Mouse (Mus musculus) gastrocnemius, postnatal 10 days (tissue): ENCODE data around the gene Plekhm3. TPM values are rescaled to one million over a fixed set of nuclear protein-coding genes. Genes with fewer than 3 reads are reported as not detected.

ENCODE experiments used
- DNase-seq: peaks from one replicate; pipeline ENCODE4 v3.0.0; 2021; ENCODE audit warnings: mixed read lengths
- total RNA-seq, 2 experiments: library from RNA; stranded (reverse); gene quantifications; 2 replicates each; pipeline ENCODE4 v1.2.3; 2021

Plekhm3 gene
- total RNA-seq, 2 experiments from 2014 or later = 5.7 to 6.9 TPM

DNA sequence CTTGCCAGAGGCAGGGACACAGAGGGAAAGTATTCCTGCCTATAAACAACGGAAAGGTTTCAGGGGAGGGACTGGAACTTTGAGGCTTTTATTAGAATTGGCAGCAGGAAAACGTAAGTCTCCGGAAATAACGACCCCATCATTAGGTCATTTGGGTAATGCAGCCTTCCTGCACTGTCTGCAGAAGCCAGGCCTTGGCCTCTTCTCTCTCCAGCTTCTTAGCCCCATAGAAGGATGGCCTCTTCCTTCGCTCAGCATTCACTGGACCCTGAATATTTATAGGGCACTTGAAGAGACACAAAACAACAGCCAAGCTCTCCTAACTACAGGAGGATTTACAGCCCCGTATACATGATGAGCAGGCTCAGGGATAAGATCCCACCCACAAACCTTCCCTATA lies 186.5 kb downstream of the Plekhm3 start:
- DNase-seq = no peak

DNA sequence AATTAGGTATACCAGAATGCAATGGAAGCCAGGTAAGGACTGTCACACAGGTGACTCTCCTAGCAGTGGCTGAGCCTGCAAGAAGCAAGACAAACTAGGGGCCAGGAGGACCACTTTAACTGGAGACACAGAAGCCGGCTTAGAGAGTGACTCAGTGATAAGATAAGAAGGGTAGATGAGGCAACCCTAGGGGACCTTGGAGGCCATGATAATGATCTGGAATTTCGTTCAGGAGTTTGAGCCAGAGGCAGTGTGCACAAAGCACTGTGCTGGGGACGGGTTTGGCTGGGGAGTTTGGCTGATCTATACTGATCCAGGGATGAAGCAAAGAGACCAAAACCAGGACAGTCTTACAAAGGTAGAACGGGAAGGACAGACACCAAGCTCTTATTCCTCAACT lies 195.0 kb downstream of the Plekhm3 start:
- no peak for DNase-seq

DNA sequence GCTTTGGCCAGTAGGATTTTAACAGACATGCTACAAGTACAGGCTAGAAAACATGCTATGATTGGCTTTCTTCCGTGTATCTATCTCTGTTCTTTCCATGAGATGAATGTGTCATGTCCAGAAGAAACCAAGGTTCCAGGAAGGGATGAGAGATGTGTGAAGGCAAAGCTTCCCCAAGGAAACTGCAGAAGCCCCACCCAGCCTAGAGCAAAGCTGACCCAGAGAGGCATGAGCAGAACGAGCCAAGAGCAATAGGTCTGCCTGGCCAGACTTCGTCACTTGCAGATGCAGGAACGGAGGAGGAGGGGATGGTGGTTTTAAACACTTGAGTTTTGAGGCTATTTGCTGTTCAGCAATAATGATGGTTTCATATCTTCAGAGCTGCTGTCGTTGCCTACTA lies 198.9 kb downstream of the Plekhm3 start:
- DNase-seq = no peak

DNA sequence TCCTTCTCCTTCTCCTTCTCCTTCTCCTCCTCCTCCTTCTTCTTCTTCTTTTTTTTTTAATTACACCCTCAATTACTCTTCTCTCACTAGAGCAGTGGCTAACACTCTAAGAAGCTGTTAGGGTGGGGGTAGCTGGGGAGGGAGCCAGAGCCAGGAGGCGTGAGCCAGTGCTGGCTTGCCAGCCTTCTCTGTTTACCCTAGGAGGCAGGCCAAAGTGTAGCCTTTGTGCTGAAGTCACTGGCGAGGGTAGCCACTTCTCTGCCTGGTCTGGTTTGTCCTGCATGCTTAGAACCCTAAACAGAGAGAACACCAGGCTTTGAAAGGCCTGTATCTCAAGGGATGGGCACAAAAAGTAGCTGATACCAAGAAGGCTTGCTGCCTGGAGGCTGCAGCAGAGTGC lies 199.4 kb downstream of the Plekhm3 start:
- peak; percentile 15 for DNase-seq

DNA sequence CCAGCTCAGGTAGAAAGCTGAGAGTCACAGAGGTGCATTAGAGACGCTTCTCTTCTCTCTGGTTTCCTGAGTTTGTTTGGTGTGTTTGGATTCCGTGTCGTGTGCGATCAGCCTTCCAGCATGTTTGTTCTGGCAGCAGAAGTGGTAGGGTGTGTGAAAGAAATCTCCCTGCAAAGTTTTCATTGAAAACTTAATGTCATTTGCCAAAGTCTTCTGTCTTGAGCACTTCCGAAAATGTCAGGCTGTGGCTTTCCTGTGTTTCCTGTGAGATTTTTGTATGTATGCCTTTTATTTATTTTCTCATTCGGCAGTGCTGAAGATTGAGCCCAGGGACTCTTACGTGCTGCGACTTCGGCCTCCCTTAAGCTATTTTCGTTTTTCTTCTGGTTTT lies 200.0 kb downstream of the Plekhm3 start:
- DNase-seq = no peak

DNA sequence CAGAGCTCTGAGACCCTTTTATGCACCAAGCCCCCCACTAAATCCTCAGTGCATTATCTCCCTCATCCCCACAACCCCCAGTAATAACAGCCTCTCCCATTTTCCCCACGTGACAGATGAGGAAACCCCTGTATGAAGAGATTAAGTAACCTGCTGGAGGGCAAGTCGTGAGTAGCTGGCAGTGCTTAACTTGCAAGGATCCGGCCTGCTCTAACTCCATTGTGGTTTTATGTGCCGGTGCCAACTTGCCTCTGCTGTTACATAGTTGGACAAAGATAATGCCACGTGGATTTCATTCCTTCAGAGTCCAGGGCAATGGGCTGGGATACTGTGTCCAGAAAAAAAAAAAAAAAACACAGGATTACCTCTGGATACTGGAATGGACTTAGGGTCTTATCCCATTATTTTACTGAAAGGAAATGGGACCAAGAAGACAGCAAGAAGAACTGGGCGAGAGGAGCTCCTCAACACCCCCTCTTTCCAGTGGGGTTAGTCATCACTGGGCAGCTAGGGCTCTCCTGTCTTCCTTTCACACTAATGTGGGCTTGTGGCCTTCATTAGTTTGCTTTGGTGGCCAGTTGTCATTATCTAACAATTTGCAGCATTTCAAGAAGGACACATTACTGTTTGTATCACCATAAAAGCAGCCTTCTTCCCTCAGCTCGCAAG lies 200.5 kb downstream of the Plekhm3 start:
- DNase-seq = no peak

DNA sequence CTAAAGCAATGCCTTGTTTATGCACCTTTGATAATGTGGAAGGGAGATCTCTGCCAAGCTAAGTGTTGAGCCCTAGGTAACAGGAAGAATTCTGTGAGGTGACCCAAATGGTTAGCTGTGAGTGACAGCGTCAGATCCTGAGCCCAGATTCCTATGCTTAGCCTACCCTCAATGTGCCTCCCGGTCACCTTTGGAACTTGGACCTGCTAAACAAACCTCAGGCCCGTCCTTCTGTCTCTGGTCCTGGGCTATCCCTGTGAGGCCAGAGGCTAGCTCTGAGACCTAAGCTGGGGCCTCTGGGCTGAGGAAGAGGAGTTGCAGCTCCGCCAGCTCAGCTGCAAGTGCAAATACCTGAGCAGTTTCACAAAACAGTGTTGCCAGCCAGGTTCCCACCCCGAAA lies 202.0 kb downstream of the Plekhm3 start:
- DNase-seq = no peak

DNA sequence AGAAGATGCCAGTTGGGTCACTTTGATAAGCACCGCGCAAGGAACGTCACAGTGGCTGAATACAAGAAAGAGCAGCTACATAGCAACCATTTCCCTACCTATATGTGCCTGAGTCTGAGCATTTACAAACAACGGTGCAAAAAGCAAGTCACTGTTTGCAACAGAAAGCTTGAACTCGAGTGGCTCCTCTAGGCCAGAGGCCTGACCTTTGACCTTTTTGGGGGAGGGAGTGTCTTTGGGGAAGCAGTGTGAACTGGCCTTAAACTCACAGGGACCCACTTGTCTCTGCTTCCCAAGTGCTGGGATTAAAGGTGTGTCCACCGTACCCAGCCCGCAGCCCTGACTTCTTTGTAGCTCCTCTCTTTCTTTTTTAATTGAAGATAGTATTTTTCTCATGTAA lies 203.0 kb downstream of the Plekhm3 start:
- DNase-seq = no peak

DNA sequence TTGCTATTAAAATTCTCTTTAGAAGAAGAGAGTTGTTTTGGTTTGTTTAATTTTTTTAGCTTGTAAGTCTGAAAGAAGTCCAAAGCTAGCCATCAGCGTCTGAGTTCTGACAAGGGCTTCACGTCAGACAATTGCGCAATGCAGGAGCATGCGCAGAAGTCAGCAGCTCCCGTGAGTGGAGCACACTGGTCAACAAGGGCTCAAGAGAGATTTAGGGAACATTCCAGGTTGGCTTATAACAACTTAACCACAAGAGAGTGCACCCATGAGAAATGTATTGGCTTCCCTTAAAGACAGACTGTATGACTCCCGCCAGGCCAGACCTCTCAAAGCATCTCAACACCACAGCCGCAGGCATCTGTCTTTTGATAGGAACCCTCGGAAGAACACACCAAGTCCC lies 203.5 kb downstream of the Plekhm3 start:
- DNase-seq = no peak

DNA sequence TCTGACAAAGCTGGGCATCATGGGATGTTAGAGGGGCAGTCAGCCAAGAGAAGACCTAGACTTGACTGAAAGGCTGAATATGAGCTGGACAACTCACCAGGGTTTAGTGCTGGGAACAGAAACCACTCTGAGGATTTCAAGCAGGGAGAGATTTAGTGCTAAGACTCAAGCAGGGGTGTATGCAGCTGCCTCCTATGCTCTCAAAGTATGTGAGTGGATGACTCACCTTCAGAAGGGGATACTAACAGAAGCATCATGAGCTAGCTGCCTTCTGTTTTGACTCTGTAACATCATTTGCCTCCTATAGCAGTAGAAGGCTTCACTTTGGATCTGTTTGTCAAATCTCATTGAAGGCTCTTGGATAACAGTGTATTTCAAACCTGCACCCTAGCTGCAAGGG lies 212.0 kb downstream of the Plekhm3 start:
- DNase-seq = no peak

DNA sequence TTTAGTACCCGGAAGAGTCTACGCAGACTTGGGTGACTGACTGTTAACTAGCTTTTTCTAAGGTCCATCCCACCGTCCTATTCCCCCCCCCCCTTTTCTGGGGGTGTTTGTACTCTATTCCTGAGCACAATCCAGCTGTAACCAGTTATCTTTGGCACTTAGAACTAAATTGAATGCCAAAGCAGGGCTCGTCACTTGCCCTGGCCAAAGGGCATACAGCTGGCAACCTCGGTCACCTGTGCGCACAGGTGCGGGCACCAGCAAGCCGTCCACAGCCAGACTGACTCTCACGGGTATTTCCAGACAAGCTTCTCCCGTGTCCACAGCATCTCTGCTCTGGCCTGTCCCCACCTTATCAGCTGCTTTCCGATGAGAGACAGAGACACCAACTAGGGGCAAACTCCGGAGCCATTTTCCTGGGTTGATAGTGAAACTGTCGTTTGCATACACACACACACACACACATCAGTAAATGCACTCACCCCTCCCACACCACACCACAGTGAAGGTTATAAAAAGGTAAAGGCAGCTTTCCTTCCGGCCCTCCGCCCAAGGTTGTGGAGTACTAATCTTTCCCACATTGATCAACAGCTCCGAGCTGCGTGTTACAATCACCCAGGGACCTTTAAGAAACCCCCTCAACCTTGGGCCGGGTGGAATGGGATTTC lies 213.7 kb downstream of the Plekhm3 start:
- DNase-seq = no peak

DNA sequence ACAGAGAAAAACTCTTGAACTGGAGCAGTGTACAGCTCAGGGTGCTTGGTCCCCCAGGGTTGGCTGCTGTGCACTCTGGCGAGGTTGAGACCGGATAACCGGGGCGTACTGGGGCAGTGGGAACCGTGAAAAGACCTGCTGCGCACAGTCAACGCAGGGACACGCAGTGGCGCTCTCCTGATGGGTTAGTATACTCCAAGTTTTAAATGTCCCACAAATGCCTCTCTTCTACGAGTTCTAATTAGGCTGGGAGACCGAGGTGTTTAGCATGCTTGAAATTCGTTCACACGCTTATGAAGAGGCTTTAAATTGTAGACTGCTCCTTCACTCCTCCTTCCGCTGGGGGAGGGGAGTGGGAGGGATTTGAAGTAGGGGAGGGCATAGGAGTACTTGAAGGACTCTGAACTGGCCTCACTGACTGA lies 218.0 kb downstream of the Plekhm3 start:
- DNase-seq = peak; percentile 14

DNA sequence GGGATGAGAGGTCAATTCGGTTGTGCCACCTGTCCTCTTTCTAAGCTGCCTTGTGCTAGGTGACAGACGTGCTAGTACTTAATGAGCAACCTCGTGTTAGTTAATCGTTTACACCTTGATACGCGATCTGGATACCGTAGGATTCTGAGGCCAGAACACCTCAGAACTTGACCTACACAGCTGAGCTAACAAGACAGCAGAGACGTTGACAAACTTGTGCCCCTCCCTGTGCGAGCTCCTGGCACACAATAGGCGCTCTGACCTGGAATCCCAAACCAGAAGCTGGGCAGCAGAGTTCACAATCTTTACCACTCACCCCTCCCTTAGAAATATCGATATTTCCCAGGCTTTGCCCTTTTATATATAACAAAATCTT lies 218.5 kb downstream of the Plekhm3 start:
- DNase-seq = no peak

DNA sequence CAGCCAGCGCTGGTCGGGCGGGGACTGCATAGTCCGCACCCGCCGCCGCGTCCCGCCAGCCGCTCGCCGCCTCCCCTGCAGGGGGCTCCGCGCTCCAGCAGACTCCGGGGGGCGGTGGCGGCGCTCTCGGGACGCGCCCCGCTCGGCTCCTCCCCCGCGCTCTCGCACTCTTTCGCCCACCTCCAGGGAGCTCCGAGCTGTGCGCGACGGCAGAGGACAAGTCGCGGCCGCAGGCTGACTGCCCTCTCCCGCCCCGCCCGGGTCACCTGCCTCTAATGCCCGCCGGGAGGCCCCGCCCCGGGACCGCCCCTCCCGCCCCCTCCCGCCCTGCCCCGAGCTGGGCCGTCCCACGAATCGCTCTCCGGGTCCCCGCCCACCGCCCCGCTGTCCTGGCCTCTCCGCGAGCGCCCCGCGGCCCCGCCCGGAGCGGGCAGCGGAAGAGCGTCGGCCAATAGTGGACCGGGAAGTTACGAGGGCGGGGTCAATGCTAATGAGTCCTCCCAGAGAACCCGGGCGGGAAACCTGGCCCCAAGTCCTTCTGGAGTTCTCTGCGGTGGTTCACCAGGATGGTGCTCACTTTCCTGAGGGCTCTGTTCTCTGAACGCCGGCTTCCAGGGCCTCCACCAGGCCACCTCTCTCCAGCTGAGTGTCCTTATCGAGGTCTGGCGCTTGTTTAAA lies 219.0 kb downstream of the Plekhm3 start, which contains the start of gene Fzd5:
TSS of gene Fzd5 (minus strand) at position 250 of the 678 bp plus-strand sequence.
- DNase-seq = peak; percentile 93

DNA sequence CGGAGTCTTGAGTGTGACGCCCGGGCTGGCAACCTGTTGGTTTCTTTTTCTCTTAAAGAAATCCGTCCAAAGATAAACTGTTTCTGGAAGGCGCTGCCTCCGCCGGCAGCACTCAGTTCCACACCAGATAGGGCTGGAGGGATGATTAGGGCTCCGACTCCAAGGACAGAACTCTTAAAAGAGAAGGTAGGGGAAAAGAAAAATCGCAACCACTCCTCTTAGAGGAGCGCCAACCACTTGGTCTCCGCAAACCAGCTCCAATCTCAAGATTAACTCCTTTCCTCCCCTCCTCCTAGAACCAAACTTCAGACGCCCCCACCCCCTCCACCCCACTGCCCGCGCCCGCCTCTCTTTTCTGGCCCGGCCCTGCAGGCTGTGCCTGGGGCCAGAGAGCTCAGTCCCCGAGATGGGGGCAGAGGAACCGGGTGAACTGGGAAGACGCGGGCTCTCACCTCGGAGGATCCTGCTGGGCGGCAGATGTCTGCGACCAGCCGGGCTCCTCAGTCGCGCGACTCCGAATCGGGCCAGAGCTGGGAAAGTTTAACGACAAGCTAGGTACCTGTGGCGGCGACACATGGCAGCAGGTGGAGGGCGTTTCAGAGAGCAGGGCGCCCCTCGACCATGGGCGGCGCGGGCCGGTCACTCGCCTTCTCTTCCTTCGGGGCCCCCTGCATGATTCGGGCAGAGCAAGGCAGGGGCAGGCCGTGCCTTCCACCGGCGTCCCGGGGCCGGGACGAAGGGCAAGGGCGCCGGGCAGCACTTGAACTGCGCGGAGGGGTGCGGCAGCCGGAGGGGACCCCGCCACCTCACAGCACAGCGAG lies 219.7 kb downstream of the Plekhm3 start:
- peak; percentile 42 for DNase-seq

Other genes with a start within 250 kb of the Plekhm3 start
- gene Fzd5, start 219.1 kb downstream of the Plekhm3 start, total RNA-seq = 1 to 10 TPM; 2.3 to 3.6 TPM
- not detected for gene Akr1cl, start 75.9 kb upstream of the Plekhm3 start, total RNA-seq
- not detected for gene Cryge, start 94.3 kb upstream of the Plekhm3 start, total RNA-seq
- gene Crygd, start 106.6 kb upstream of the Plekhm3 start, total RNA-seq = not detected
- not detected for gene Crygc, start 116.9 kb upstream of the Plekhm3 start, total RNA-seq
- gene Crygb, start 125.5 kb upstream of the Plekhm3 start, total RNA-seq = not detected
- gene Cryga, start 146.5 kb upstream of the Plekhm3 start, total RNA-seq = not detected
- not detected for gene Gm28845, start 162.7 kb upstream of the Plekhm3 start, total RNA-seq
- gene D630023F18Rik, start 166.4 kb upstream of the Plekhm3 start, total RNA-seq = not detected
- 10 to 100 TPM; 40.7 to 40.9 TPM for gene Idh1, start 229.7 kb upstream of the Plekhm3 start, total RNA-seq
- gene Pikfyve, start 229.9 kb upstream of the Plekhm3 start, total RNA-seq = 10 to 100 TPM in 1 of 2 experiments, 1 to 10 TPM in 1; 8.9 to 12.7 TPM